Mouse (Mus musculus): ENCODE measurements around the gene Xpo4. TPM values are rescaled to one million over a fixed set of nuclear protein-coding genes. Genes with fewer than 3 reads are reported as not detected.
A peak's percentile ranks its signal among the peaks of the same experiment; 100 is the strongest.

Gene Xpo4
- polyA plus RNA-seq, 1 experiment from 2014 or later: 13.1 TPM

DNA sequence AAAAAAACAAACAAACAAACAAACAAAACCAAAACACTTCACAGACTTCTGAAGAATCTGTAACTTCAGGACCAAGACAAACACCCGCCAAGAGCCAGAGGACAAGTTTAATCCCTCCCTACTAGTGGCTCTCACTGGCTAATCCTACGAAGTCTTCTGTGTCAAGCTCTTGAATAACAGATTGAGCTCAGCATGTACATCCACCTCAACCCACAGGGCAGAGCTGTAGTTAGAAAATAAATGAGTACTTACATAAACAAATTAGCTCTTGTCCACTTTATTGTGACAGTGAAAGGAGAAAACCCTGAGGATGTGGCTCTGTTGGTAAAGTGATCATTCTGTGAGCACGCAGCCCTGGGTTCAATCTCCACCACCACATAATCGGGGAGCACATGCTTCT lies 43.5 kb downstream of the Xpo4 start:
- WGBS: 59% methylated on average over 4 of the region's 4 CpGs
- H3K9ac ChIP-seq: no peak overlapping the region
- no peak overlapping the region for H3K27ac ChIP-seq
- no peaks in the 10 kb centered on the region for H3K9me3 ChIP-seq
- H3K4me3 ChIP-seq: no peak overlapping the region
- H3K4me1 ChIP-seq: no peaks in the 10 kb centered on the region
- no peaks in the 10 kb centered on the region; the same call in 1 of the 2 replicates for H3K36me3 ChIP-seq (replicated peaks)
- no peak overlapping the region for H3K4me2 ChIP-seq
- no peaks in the 10 kb centered on the region for H3K27me3 ChIP-seq (replicated peaks)
- ATAC-seq (replicated peaks): no peak

DNA sequence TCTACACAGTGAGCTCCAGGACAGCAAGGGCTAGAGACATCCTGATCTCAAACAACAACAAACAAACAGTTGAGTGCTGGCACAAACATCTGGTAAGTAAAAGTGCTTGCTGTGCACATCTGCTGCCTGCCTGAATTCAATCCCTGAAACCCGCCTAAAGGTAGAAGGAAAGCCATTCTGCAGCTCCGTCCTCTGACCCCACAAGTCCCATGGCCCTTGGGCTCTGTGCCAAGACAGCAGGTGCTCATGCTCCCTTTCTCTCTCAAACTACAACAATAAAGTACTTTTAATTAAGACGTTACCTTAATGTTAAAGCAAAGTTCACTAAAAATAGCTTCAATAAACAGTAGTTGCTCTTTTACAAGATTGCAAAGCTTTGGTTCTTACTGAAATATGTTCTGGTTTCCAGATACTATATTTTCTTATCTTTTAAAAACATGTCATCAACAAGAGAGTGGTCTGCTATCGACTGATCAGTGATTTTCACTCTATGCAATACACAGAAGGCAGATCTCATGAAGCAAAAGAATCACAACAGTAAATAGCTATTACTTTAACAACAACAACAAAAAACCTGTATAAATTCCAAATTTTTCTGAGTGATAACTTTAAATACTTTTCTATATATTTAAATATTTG lies 44.5 kb downstream of the Xpo4 start:
- Histone ChIP-seq H3K4me3 (no peak overlapping the region), H3K27ac (no peak overlapping the region), H3K9me3 (no peaks in the 10 kb centered on the region), H3K9ac (no peak overlapping the region), H3K36me3 (replicated peaks) (no peaks in the 10 kb centered on the region; the same call in 1 of the 2 replicates), H3K4me1 (no peaks in the 10 kb centered on the region), H3K27me3 (replicated peaks) (no peaks in the 10 kb centered on the region), H3K4me2 (no peak overlapping the region)
- ATAC-seq (replicated peaks): no peak
- WGBS: 45% methylated on average over 4 of the region's 4 CpGs

DNA sequence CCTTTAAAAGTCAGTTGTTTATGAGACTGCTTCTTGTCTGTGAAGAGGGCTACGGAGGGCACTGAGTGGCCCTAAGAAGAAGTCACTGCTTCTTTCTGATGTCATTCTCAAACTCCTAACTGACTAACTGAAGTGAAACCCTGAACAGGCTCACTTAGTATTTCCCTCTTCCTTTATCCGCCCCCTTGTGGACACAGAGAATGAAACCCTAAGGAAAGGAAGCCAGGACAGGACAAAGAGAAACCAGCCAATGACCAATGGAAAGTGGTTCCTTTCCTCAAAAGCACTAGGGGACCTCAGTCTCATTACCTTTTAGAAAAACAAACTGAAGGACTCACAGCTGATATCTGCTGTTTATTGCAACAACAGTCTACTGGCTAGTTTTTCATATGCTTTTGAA lies 45.7 kb downstream of the Xpo4 start:
- ATAC-seq (replicated peaks): no peak
- Histone ChIP-seq H3K9me3 (no peaks in the 10 kb centered on the region), H3K27me3 (replicated peaks) (no peaks in the 10 kb centered on the region), H3K9ac (no peak overlapping the region), H3K4me1 (no peaks in the 10 kb centered on the region), H3K4me3 (no peak overlapping the region), H3K4me2 (no peak overlapping the region), H3K27ac (no peak overlapping the region), H3K36me3 (replicated peaks) (no peaks in the 10 kb centered on the region)
- WGBS: 49% methylated on average over 2 of the region's 2 CpGs

DNA sequence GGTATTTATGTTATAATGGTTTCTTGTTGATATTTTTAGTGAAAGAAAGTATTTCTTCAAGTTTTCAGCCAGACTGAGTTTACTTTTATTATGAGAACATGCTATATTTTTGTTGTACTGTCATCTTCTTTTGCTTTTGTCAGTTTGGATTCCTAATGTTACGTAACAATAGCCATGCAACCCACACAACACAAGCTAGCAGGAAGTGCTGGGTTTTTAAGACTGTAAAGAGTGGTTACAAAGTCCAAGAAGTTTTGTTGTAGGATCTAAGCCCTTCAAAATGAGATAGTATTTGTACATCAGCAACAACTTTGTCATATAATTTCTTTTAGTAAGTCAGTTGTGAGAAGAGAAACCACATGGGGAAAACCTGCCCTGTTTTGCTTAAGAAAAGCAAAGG lies 47.6 kb downstream of the Xpo4 start:
- Histone ChIP-seq H3K4me3 (no peak overlapping the region), H3K9ac (no peak overlapping the region), H3K36me3 (replicated peaks) (no peaks in the 10 kb centered on the region), H3K4me1 (no peaks in the 10 kb centered on the region), H3K4me2 (no peak overlapping the region), H3K27ac (no peak overlapping the region), H3K9me3 (no peaks in the 10 kb centered on the region), H3K27me3 (replicated peaks) (no peaks in the 10 kb centered on the region)
- WGBS: 90% methylated on average over 1 of the region's 1 CpGs
- ATAC-seq (replicated peaks): no peak

DNA sequence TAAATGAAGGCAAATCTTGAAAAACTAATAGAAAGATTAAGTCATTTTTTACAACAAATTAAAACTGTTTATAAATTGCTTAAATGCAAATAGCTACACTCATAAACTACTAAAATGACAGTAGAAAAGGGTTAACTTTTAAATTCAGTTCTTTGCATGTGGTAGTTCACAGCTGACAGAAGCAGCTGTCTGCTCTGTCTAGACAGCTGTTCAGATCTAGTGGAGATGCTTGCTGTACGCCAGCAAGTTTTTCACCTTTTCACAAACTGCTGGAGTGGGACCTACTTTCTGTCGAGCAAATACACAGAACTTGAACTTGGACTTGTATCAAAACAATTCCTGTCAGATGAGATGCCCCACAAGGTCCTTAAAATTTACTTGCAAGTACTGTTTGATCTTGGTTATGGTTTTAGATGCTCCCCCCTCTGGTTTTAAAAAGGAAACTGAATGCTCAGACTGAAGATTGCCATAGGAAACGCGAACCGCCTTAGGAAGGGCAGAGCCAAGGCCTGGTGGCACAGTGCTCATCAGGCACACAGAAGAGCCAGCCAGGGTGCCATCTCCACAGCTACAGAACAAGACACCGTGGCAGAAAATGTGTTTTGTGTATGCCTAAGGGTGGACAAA lies 48.8 kb downstream of the Xpo4 start:
- Histone ChIP-seq H3K4me1 (no peaks in the 10 kb centered on the region), H3K4me3 (no peak overlapping the region), H3K4me2 (no peak overlapping the region), H3K36me3 (replicated peaks) (no peaks in the 10 kb centered on the region), H3K9me3 (no peaks in the 10 kb centered on the region), H3K27me3 (replicated peaks) (no peaks in the 10 kb centered on the region), H3K9ac (no peak overlapping the region), H3K27ac (no peak overlapping the region)
- no peak for ATAC-seq (replicated peaks)
- 84% methylated on average over 6 of the region's 6 CpGs for WGBS

DNA sequence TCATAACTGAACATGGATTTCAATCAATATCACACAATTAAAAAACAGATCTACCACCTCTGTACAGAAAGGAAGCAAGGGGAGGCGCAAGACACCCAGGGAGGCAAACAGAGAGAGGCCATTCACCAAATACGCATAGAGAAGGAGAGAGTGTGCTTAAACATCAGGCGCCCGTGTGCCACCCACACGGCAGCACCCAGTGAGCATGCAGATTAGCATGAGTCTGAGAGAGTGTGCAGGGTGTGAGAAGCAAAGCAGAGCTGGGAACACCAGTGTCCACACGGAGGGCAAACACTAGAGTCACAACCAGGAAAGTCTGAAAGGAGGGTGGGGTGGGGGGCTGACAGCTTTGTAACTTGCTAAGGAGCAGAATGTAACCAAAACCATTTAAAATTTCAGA lies 49.4 kb downstream of the Xpo4 start:
- Histone ChIP-seq H3K4me1 (no peaks in the 10 kb centered on the region), H3K4me3 (no peak overlapping the region), H3K4me2 (no peak overlapping the region), H3K36me3 (replicated peaks) (no peaks in the 10 kb centered on the region), H3K27ac (no peak overlapping the region), H3K27me3 (replicated peaks) (no peaks in the 10 kb centered on the region), H3K9ac (no peak overlapping the region), H3K9me3 (no peaks in the 10 kb centered on the region)
- no peak for ATAC-seq (replicated peaks)
- 74% methylated on average over 6 of the region's 6 CpGs for WGBS

DNA sequence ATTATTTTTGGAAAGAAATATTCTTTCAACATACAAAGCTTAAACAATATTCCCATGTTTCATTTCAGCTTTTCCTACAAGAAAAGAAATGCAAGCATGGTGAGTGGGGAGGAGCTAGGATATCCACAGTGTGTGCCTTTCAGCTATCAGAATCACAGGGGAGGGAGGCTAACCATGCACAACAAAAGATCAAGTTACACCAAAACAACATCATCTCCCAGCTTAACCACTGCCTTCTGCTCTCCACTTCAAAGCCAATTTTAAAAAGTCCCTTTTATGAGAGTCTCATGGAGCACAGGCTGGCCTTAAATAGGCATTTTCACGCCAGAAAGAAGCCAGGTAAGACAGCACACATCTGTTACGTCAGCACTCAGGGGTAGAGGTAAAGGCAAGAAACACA lies 54.2 kb downstream of the Xpo4 start:
- Histone ChIP-seq H3K4me3 (no peak overlapping the region), H3K4me2 (no peak overlapping the region), H3K4me1 (peaks cover 11% of the 10 kb centered on the region), H3K27me3 (replicated peaks) (no peaks in the 10 kb centered on the region), H3K27ac (no peak overlapping the region), H3K9ac (no peak overlapping the region), H3K36me3 (replicated peaks) (no peaks in the 10 kb centered on the region), H3K9me3 (no peaks in the 10 kb centered on the region)
- ATAC-seq (replicated peaks): no peak
- 55% methylated on average over 2 of the region's 2 CpGs for WGBS

DNA sequence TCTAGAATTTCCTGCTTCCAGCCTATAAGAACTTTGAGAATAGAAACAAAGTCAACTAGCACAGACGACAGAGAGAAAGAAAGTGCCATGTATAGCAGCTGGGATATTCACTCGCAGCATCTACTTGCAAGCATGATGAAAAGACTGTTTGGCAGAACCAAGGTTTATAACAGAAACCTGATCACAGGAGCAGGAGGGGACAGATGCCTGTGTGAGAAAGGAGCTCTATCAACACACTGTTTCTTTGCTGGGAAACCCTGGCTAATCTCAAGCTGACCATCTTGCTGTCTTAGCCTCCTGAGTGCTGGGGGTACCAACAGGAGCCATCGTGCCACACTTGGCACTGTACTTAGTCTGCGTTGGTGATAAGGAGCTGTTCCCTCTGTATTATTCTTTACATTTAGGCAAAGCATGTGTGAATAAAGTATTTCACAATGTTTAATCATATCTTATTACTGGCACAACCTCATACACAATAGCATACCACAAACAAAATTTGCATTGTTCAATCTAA lies 55.4 kb downstream of the Xpo4 start:
- Histone ChIP-seq H3K27me3 (replicated peaks) (no peaks in the 10 kb centered on the region), H3K4me3 (no peak overlapping the region), H3K4me1 (peaks cover 11% of the 10 kb centered on the region), H3K4me2 (no peak overlapping the region), H3K9me3 (no peaks in the 10 kb centered on the region), H3K27ac (no peak overlapping the region), H3K9ac (no peak overlapping the region), H3K36me3 (replicated peaks) (no peaks in the 10 kb centered on the region)
- ATAC-seq (replicated peaks): no peak
- WGBS: 80% methylated on average over 4 of the region's 4 CpGs

DNA sequence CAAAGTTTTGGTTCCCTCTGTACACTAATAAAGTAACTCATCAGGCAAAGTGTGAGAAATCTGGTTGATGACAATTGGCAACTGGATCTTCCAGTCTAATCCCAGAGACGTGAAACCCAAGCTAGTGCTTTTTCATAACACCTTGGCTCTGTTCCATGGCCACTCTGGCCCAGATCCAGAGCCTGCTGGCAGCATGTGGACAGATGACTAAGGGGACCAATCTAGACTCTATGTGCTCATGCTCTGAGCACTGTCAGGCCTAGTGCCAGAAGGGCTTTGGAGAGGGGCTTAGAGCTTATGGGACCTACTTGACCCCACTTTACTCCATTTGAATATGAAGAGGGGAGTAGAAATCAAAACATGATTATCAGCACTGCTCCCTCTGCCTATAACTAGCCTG lies 57.7 kb downstream of the Xpo4 start:
- Histone ChIP-seq H3K4me1 (peaks cover 11% of the 10 kb centered on the region), H3K27me3 (replicated peaks) (no peaks in the 10 kb centered on the region), H3K4me2 (no peak overlapping the region), H3K9me3 (no peaks in the 10 kb centered on the region), H3K4me3 (no peak overlapping the region), H3K27ac (no peak overlapping the region), H3K36me3 (replicated peaks) (peaks cover 4% of the 10 kb centered on the region; the same call in 1 of the 2 replicates), H3K9ac (no peak overlapping the region)
- ATAC-seq (replicated peaks): peak; percentile 96
- 38% methylated on average over 1 of the region's 1 CpGs for WGBS

DNA sequence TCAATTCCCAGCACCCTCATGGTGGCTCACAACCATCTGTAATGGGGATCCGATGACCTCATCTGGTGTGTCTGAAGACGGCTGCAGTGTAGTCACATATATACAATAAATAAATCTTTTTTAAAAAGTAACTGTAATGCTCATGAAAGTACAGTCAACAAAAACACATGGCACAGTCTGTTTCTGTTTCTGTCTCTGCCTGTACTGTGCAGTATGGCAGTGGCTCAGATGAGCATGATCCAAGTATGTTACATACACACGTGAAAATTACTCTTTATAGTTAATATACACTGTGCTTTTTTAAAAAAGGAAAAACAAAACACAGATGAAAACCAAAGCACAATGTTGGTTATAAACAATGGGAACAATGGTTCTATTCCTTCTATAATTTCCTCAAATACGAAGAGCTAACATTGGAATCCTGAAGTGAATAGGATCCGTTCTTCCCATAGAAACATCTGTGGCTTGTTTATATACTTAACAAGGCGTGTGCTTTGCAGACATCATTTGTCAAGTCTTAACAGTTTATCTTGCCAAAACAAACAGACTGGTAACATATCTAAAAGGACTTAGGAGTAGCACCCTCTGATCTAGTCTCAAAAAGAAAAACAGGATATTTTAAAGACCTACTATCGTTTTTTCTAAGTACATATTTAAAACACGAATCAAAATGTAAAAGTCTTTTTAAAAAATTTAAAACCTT lies 58.4 kb downstream of the Xpo4 start:
- peaks cover 11% of the 10 kb centered on the region for H3K4me1 ChIP-seq
- ATAC-seq (replicated peaks): no peak

DNA sequence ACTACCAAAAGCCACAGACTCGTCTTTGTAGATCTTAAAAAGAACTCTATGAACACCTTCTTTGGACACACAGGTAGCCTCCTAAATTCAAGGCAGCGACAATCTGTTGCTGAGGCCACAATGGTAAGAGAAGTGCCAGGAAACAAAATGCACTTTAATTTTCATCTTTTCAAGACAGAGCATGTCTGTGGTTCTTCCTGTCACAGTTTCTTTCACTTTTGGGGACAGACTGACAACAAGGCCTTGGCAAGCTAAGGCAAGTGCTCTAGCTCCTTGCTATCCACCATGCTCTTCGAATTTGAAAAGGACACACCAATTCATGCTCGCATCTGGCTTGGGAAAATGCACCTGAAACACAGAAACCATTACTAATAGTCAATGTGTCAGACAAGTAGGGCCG lies 72.0 kb downstream of the Xpo4 start:
- Histone ChIP-seq H3K9me3 (no peaks in the 10 kb centered on the region), H3K4me2 (no peak overlapping the region), H3K27ac (no peak overlapping the region), H3K4me3 (no peak overlapping the region), H3K36me3 (replicated peaks) (peaks cover 15% of the 10 kb centered on the region), H3K4me1 (no peaks in the 10 kb centered on the region), H3K9ac (no peak overlapping the region), H3K27me3 (replicated peaks) (no peaks in the 10 kb centered on the region)
- no peak for ATAC-seq (replicated peaks)
- 95% methylated on average over 5 of the region's 5 CpGs for whole genome bisulfite sequencing

More for the DNA sequence above, 58.4 kb downstream of the Xpo4 start:
- H3K9me3 ChIP-seq: no peaks in the 10 kb centered on the region
- 80% methylated on average over 8 of the region's 8 CpGs for WGBS
- no peak overlapping the region for H3K9ac ChIP-seq
- no peaks in the 10 kb centered on the region for H3K27me3 ChIP-seq (replicated peaks)
- no peak overlapping the region for H3K4me3 ChIP-seq
- peaks cover 4% of the 10 kb centered on the region; the same call in 1 of the 2 replicates for H3K36me3 ChIP-seq (replicated peaks)
- H3K27ac ChIP-seq: no peak overlapping the region
- no peak overlapping the region for H3K4me2 ChIP-seq

DNA sequence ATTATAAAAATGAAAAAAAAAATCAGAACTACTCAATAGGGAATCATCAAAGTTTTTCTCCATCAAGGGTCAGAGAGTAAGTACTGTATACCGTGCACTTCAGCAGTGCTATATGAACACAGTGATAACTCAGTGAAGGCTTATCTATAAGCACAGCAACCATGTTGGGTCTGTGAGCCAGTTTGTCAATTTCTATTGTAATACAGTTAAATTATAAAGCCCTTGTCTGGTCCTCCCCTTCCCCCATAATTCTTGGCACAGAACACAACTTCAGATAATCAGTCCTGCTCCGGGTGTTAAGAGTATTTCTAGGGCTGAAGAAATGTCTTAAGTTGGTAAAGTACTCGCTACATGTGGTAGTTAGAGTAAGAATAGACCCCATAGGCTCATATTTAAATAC lies 73.4 kb downstream of the Xpo4 start:
- Histone ChIP-seq H3K9me3 (no peaks in the 10 kb centered on the region), H3K4me3 (no peak overlapping the region), H3K36me3 (replicated peaks) (peaks cover 14% of the 10 kb centered on the region), H3K9ac (no peak overlapping the region), H3K27me3 (replicated peaks) (no peaks in the 10 kb centered on the region), H3K4me2 (no peak overlapping the region), H3K27ac (no peak overlapping the region), H3K4me1 (no peaks in the 10 kb centered on the region)
- no peak for ATAC-seq (replicated peaks)
- WGBS: 97% methylated on average over 3 of the region's 3 CpGs

Measured in midbrain, embryonic 15.5 days (tissue).